Mouse (Mus musculus) thymus, postnatal 10 days (tissue): ENCODE data around the gene Wars2.

ENCODE experiments used
- DNase-seq, 2 experiments: peaks; one replicate each; pipeline ENCODE4 v3.0.0; 2021; ENCODE audit warnings: low spot score in 2 of 2

Gene Wars2

DNA sequence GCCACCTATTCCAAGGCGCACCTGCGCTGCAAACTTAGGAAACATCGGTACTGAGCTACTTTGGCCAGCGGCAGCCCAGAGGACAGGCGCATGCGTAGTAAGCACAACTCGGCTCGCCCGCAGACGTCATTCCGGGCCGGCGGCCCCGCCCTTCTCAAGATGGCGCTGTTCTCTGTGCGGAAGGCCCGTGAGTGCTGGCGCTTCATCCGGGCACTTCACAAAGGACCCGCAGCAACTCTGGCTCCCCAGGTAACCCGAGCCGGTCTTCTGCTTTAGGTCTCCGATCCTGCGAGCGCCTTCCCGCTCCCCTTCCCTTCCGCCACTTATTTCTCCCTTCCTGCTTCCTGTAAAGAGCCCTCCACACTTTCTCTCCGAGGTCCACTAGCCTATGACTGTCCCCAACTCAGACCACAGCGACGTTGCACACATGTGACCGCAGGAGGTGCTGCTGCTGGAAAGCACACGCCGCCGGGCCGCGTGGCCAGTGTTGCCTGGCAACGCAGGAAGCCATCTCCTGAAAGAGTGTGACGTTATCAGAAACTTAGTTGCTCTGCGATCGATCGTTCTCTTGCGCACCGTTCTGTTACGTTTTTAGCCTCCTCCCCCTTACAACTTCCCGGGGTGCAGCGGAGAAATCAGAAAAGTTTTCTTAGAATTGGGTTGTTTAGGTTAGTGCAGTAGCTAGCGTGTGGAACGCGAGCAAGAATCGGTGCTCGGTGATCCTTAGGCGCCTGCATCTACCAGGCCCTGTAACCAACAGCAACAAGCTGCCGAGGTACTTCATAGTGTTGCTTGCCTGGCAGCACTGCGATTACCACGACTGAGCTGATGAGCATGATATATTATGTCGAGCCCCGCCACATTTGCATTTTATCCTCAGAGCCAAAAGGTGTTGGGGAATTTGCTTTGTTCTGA is at the start of gene Wars2:
Wars2 (plus strand) TSS at position 129 of the 915 bp plus-strand sequence.
- peak; percentile 87 to 91 for DNase-seq

DNA sequence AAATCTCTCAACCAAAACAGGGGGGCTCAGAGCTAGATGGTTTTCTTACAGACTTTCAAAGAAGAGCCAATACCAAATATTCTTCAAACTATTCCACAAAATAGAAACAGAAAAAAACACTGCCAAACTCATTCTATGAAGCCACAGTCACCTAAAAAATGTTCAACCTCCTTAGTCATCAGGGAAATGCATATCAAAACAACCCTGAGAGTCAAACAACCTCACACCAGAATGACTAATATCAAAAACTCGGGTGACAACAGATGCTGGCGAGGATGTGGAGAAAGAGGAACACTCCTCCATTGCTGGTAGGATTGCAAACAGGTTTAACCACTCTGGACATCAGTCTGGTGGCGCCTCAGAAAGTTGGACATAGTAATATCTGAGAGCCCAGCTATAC is 44.1 kb upstream of the Wars2 start:
- no peak for DNase-seq

DNA sequence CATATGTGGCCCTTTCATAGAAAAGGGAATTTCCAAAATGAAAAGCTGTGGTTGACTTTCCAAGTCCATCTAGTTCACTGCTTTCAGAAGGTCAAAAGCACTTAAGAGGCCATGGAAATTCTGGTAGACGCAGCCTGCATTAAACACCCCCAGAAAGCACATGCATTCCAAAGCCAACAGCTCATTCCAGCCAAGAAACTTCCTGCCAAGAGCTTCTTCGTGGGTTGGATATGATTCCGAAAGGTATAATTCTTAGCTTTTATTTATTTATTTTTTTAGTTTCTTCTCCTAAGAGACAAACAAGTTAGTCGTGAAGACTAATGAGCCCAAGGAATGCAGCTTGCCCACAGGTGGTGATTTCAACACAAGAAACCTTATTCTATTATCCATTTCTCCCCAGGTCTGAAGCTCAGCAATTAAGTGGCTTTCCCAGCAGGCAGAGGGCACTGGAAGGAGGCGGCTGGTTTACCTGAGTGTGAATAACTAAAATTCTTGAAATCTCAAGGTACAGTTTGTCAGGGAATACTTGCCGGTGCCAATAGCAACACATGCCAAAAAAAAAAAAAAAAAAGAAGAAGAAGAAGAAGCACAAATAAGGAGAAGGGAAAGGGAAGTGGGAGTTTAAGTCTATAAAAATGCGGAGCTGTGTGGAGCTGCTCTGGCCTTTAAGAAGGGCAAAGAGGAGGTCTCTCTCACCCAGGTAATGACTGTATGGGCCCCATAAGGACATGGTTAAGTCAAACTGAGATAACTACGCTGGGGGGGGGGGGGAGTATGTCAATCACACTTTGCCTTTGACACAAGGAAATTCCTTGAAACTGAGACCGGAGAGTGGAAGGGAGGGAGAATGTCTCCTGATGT is 30.3 kb upstream of the Wars2 start:
- DNase-seq, result no peak

DNA sequence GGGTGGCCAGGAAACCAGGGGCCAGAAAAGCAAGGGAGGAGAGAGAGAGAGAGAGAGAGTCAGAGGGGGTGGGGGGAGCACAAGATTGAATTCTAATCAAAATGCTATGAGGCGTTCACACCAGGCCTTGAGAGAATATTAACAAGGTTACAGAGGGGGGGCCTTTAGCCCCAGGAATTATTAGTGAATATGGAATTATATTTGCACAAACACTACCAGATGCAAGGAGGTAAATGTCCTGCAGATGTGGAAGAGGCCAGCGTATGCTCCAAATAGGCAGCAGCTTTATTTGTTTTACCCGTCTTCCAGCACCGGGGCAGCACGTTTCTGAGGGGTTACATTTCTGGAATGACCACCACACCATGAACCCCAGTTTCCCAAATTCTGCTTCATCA is 29.7 kb upstream of the Wars2 start:
- DNase-seq, result no peak

DNA sequence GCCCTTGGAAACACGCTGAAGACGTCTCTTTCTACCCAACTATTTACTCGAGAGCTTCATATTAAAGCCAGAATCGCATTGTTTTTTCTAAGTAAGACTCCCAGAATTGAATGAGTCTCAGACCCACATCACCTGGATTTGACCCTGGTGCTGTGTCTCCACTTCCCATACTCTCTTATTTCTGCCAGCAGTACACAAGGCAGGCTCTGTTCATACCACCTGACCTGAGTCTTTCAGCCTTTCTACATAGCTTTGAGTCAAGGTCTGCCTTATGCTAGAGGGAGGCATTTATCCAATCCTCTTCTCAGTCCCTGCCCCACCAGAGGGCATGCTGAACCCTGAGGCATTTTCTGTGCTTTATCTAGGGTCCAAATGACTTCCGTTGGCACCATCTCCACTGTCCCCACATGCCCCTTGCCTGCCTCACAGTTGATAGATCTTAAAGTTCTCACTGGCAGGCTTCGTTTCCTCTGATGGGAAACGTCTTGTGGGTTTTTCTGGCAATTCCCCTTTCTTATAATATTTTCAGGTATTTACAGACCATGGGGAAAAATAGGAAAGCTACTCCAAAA is 27.5 kb upstream of the Wars2 start:
- no peak for DNase-seq

DNA sequence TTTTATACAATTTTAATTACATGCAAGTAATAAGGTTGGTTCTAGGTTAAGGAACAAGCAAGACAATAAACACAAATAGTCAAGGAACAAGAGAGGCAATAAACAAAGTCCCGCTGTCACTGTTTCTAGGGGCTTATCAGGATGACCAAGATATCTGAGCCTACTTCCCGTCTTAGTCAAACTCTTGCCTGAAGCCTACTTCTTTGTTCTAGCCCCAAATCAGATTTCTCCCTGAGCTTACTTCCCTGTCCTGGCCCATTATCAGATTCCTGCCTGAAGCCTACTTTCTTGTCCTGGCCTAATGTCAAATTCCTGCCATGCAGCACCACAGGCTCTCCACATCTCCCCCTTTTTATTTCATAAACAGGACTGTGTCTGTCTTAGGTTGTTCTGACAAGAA is 19.9 kb upstream of the Wars2 start:
- DNase-seq, result no peak

DNA sequence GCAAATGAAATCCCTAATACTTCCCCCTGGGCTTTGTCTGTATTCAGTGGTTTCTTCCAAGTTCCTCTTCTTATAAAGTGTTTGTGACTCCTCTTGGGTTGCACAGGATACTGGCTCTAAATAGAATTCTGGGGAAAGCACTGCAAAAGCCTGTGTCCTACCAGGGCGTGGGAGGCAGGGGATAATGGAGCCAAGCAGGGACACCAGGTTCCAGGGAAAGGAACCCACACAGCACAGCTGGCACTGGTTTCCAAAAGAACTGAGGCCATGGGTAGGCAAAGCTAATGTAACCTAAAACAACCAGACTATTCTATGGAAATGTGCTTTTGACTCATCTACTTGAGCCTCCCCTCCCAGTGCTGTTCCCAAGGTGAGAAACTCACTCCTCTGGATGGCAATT is 10.3 kb upstream of the Wars2 start:
- no peak for DNase-seq

DNA sequence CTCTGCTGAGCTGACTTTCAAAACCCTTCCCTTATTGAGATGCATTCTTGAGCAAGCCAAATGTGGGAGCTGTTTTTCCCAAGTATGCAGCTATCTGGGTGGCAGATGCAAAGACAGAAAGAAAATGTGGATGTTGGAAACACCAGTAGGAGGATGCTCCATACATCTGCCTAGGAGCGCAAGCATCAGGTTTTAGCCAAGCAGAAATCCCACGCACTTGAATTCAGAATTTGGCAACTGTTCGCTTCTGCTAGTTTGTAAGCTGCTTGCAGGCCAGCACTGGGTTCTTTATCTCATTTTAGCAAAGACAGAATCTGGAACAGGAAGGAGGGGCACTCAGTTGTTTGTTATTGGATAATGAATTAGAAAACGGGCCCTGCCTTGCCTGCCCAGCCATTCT is 8.9 kb upstream of the Wars2 start:
- DNase-seq, result no peak

DNA sequence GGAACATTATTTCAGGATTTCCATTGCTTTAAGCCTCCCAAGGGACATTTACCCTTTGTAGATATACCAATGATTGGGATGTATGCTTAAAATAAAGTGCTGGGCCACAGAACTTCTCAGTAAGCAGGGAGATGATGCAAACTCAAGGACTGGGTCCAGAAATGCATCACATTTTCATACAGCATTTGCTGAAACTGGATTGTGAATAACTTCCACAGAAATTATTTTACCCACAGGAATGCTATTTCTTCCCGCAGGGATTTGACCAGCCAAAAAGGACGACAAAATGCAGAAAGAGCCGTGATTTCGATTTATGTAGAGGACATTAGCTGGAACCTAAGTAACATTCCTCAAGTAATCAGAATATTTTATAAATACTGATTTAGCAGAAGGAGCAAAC is 7.0 kb upstream of the Wars2 start:
- no peak for DNase-seq

DNA sequence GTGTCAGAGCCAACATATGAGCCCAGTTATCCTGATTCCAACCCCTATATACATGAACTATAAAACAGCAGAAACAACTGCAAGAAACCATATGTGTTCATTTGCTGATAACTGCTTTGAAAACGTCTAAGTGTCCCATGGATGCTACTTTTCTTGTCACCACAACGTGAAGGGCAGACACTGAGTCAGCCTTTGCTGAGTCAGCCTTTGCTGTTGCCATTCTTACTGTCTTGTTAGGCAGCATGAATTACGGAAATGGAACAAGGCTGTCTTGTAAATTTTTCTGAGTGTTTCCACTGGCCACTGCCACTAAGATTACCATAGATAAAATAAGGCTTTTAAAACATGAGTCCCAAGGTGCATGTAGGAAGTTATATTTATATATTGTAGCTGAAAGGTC is 7.0 kb downstream of the Wars2 start:
- DNase-seq, result no peak

DNA sequence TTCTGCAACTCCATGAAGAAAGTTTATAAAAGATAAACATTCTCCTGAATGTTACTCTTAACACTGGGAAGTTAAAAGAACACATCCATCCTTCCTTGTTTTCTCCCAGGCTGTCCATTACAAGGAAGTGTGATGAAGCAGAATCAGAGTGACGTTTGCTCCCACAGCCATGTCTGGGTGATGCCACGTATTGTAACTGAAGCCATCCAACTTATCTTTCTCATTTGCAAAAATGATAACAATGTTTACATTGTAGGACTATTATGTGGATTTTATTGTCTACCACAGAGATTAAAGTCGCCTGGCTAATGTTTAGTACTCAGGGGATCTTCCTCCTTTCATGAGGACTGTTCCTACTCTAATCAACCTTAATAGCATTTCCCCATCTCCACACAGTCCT is 8.2 kb downstream of the Wars2 start:
- no peak for DNase-seq

DNA sequence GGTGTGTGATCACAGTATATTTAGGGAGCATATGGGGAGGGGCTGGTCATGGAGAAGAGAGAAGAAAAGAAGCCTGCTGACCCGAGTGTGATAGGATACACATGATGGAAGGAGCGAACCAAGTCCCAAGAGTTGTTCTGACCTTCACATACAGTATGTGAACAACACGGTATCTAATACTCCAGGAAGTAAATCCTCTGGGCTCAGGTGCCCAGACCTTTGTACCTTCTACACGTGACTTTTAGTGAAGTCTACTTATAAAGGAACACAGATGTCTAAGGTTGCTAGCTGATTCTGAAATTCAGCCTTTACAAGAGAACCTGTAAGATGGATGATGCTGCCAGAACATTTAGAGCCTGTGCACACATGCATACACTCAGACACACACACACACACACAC is 15.4 kb downstream of the Wars2 start:
- DNase-seq, result no peak

DNA sequence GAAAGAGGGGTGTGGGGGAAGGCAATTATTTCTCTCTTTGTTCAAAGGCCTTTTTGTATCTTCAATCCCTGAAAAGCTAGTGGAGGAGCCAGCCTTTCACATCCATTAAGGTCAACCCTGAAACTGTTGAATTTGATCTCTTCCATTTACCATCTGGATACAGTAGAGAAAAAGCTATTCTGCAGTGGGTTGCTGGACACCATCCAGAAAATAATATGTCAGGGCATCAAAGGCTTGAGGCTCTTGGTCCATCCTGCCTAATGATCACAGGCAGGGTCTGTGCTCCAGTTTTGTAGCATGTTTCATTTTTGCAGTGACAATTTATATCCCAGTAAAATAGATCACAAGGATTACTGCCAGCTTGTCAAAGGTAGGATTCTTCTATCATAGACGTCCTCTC is 16.1 kb downstream of the Wars2 start:
- no peak for DNase-seq

DNA sequence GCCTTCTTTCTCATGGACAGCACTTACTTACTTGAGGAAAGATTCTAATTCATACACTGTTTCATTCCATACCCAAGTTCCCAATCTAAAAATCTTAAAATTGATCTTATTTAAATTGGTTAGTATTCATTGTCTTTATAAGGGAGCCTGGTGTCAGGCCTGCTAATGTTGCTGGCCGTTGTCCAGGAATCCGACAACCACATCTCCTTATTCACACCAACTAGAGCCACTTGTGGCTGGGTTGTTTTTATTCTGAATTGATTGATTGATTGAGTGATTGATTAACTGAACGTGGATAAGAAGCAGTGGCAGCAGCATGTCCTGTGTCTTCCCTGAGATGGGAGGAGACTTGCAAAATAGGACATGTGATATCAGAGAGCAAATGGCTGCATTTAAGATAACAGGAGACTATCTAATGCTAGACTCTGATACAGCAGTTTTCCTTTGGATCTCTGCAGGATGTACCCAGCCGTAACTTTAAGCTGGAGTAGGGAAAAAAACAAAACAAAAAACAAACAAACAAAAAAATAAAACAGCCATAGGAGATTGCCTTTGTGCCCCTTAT is 16.7 kb downstream of the Wars2 start:
- no peak for DNase-seq

DNA sequence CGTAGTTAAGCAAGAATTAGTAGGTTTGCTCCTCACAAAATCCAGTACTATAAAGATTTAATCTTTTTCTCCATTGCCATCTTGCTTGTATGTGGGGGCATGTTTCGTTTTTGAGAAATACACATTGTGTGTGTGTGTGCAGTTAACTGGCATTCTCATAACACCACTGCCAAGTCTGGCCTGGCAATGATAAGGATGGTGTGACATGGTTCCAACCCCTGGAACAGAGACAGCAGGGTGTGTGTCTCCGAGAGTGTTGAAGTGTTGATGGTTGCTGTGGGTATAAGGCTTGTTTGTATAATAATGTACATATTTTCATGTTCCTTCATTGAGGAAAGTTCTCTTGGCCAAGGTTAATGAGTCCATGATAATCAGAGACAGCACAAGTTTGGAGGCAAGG is 19.1 kb downstream of the Wars2 start:
- DNase-seq, result no peak

DNA sequence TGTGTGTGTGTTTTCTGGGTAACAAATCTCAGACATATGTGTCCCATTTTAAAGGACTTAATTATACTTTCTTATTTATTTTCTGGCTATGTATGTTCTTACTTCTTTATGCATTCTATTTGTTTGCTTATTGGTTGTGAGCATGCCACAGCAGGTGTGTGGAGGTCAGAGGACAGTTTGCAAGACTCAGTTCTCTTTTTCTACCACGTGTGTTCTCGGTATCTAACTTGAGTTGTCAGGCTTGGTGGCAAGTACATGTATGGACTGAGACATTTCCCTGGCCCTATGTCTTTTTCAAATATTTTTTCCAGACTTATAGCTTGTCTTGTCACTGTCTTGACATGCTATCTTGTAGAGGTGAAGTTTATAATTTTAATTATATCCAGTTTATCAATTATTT is 21.3 kb downstream of the Wars2 start:
- DNase-seq, result no peak

DNA sequence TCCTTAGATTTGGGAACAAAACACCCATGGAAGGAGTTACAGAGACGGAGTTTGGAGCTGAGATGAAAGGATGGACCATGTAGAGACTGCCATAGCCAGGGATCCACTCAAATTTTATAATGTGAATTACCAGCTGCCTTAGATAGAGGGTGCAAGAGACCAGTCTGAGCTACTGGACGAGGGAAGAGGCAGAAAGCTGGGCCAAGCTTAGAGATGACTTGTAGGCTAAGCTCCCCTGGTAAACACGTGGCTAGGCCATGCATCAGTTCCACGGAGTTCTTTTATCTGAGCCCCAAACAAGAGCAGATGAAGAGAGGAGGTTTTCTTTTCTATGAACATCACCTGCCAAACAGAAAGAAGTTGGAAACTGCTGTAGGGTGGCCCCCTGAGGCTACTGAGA is 26.9 kb downstream of the Wars2 start:
- no peak for DNase-seq

DNA sequence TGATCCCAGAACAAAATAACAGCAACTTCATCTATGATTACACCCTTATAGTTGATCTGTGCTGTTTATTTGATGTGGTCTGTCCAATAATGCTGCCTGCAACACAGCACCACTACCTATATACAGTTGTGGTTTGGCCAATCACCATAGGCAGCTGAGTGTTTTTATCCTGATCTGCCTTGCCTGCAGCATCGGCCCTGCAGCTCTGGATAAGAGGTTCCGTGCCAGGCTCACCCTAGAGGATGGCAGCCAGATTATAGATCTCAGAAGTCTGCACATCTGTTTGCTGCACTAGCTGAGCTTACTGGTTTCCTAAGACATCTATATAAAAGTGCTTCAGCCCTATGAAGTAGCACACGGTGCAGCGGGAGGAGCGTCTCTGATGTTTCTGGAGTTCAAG is 32.3 kb downstream of the Wars2 start:
- no peak for DNase-seq

DNA sequence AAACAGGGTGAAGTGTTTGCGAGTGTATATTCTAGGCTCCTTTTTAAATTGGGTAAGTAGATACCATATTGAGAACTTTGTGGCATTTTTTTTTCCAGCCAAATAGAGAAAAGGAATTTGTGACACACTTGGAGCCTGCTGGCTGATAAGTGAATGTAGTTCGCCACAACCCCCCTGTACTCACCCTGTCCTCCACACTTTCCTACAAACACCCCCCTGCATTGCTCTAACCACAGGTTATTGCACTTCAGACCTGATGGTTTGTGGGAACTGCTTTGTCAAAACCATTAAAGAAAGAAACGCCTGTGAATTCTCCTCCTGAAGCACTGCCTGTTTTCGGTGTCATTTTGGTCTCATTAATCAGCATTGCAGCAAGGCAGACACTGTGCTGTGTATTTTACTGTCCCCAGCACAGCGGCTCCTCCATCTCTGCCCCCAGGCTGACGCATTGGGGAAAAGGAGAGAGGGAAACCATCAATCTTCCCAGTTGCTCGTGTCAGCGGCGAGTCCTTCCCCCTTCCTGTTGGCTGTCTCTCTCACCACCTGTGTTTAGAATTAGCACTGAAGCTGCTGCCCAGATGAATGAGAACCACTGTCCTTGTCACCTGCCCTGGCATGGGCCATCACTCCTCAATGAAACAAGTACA is 33.9 kb downstream of the Wars2 start:
- no peak for DNase-seq

DNA sequence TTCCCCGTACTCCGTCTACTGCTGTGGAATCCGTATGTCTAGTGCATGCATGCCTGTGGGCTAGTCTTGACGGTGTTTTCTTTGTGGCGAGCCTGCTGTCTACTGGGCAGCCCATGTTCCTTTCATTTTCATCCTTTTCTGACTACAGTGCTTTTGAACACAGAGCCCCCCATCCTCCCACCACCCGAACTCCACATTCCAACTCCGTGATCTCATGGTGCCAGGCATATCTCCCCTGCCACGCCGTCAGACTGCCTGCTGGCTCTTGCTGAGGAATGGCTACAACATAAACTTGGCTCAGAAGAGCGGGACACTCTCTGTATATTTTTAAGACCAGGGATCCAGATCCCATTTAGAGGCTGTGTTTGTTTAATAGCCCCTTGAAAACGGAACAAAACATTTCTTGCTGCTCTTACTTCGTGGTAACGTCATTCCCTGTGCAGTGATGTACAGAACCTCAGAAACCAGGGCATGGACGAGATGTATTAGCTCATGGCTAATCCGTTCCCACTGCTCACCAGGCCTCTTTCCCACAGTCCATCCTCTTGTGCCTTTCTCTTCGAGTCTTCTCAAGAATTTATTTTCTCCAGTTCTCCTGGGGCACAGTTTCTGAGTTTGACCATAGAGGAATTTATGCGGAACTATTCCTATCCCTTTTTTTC is 42.6 kb downstream of the Wars2 start:
- no peak for DNase-seq

DNA sequence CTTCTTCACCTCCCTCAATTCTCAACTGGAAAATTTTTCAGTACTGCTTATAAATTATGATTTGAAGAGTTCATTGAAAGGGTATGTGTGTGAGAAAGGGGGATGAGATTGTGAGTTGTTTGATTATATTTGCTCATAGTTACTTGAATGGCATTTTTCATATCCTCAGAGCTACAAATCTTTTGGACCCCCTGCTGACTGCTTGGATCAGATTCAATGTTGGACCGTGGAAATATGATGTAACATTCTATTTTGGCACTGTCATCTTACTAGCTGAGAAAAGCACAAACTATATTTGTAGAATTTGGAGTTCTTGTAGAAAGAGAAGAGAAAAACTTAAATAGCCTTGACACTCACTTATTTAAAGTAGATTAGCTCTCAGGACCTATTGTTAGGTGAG is 43.5 kb downstream of the Wars2 start:
- DNase-seq, result no peak
